Mouse (Mus musculus) intestine, embryonic 16.5 days (tissue): Measurements from ENCODE around the gene Fa2h. TPM values are rescaled to one million over a fixed set of nuclear protein-coding genes. Genes with fewer than 3 reads are reported as not detected.
A peak's percentile ranks its signal among the peaks of the same experiment; 100 is the strongest.

Experiments used
- ATAC-seq: fragments of 200-750 bp; cut with Nextera tagmentation; 2 replicates; pipeline ENCODE4 v1.8.0; 2017; ENCODE audit warnings: moderate TSS enrichment, moderate library complexity
- H3K27ac ChIP-seq: fragments of 300-500 bp; sonication (generic); 2 replicates; pipeline ENCODE4 v1.5.1; 2014; ENCODE audit warnings: mild to moderate bottlenecking, low read length
- H3K27me3 ChIP-seq: fragments of 300-500 bp; sonication (generic); replicated peaks from 2 replicates; pipeline ENCODE4 v1.6.1; 2014; ENCODE audit warnings: low read length, control low read depth, mixed read lengths; ENCODE audit not compliant: control insufficient read depth, insufficient read depth
- H3K36me3 ChIP-seq: fragments of 300-500 bp; sonication (generic); 2 replicates; pipeline ENCODE4 v1.6.1; 2014; ENCODE audit warnings: low read length, control low read depth; ENCODE audit not compliant: control insufficient read depth, insufficient read depth
- H3K4me1 ChIP-seq: fragments of 300-500 bp; sonication (generic); 2 replicates; pipeline ENCODE4 v1.6.1; 2014; ENCODE audit warnings: low read length, control low read depth, mixed read lengths; ENCODE audit not compliant: control insufficient read depth, insufficient read depth
- H3K4me2 ChIP-seq: fragments of 300-500 bp; sonication (generic); 2 replicates; pipeline ENCODE4 v1.6.1; 2014; ENCODE audit warnings: low read depth, low read length, control low read depth
- H3K4me3 ChIP-seq: fragments of 300-500 bp; sonication (generic); 2 replicates; pipeline ENCODE4 v1.5.1; 2014; ENCODE audit warnings: mild to moderate bottlenecking, low read length
- H3K9ac ChIP-seq: fragments of 300-500 bp; sonication (generic); 2 replicates; pipeline ENCODE4 v1.6.1; 2014; ENCODE audit warnings: low read depth, low read length
- H3K9me3 ChIP-seq: fragments of 300-500 bp; sonication (generic); 2 replicates; pipeline ENCODE4 v1.6.1; 2016; ENCODE audit warnings: low read length, control low read depth; ENCODE audit not compliant: control insufficient read depth
- WGBS: fragments of 180-500 bp; shearing (Covaris S2); extraction: QIAGEN DNeasy Blood & Tissue Kit; methylation state at CpG from one replicate; pipeline ENCODE4 v1.1.7; 2014; 5-methylcytosine and 5-hydroxymethylcytosine counted together
- polyA plus RNA-seq: library from polyadenylated mRNA; unstranded; fragments of >200 nt; fragmentation: Nextera tagmentation; extraction: Ambion mirVana; gene quantifications from 2 replicates; pipeline ENCODE4 v1.2.1, GENCODE M21; 2015

Fa2h gene
- 0.91 and 1.1 TPM in 2 replicates for polyA plus RNA-seq

- no peak within 1 kb of the TSS; the same call in 1 of the 2 replicates for H3K27ac ChIP-seq
- H3K36me3 ChIP-seq, result no peaks in the 10 kb centered on the region
- H3K4me3 ChIP-seq, result peak within 1 kb of the TSS; percentile 58
- H3K4me2 ChIP-seq, result peak within 1 kb of the TSS; percentile 95
- WGBS, result under 1% methylated on average over 71 of the region's 71 CpGs
- H3K4me1 ChIP-seq, result peaks cover 15% of the 10 kb centered on the region
- ATAC-seq, result peak; percentile 99
- peak within 1 kb of the TSS; percentile 64 for H3K9ac ChIP-seq
- H3K9me3 ChIP-seq, result no peaks in the 10 kb centered on the region
- peaks cover 3% of the 10 kb centered on the region; the same call in 1 of the 2 replicates for H3K27me3 ChIP-seq
These were observed at the start of gene Fa2h for GRCm38 (mm10) chr8:111393391-111394363. TSS of gene Fa2h (minus strand) at chr8:111393824.

- Histone ChIP-seq H3K9ac (no peak overlapping the region), H3K4me2 (no peak overlapping the region), H3K4me3 (no peak overlapping the region), H3K27ac (no peak overlapping the region), H3K4me1 (no peaks in the 10 kb centered on the region), H3K9me3 (no peaks in the 10 kb centered on the region), H3K27me3 (no peaks in the 10 kb centered on the region), H3K36me3 (no peaks in the 10 kb centered on the region)
- ATAC-seq, result peak; percentile 65; the same call in 1 of the 2 replicates
- WGBS, result 9% methylated on average over 9 of the region's 9 CpGs
These were observed 45.6 kb upstream of the Fa2h start for GRCm38 (mm10) chr8:111439189-111439588.

GRCm38 (mm10) chr8:111435071-111435828 lies 41.6 kb upstream of the Fa2h start:
- no peaks in the 10 kb centered on the region for H3K27me3 ChIP-seq
- 71% methylated on average over 11 of the region's 11 CpGs for WGBS
- H3K9me3 ChIP-seq, result no peaks in the 10 kb centered on the region
- H3K27ac ChIP-seq, result no peak overlapping the region
- H3K4me2 ChIP-seq, result no peak overlapping the region
- H3K4me3 ChIP-seq, result no peak overlapping the region
- no peaks in the 10 kb centered on the region for H3K4me1 ChIP-seq
- ATAC-seq, result no peak
- no peaks in the 10 kb centered on the region for H3K36me3 ChIP-seq
- H3K9ac ChIP-seq, result no peak overlapping the region

- Histone ChIP-seq H3K4me3 (no peak overlapping the region), H3K36me3 (no peaks in the 10 kb centered on the region), H3K9me3 (no peaks in the 10 kb centered on the region), H3K27me3 (no peaks in the 10 kb centered on the region), H3K4me2 (no peak overlapping the region), H3K4me1 (no peaks in the 10 kb centered on the region), H3K27ac (no peak overlapping the region), H3K9ac (no peak overlapping the region)
- WGBS, result 93% methylated on average over 9 of the region's 9 CpGs
- ATAC-seq, result no peak
These were observed 31.0 kb upstream of the Fa2h start for GRCm38 (mm10) chr8:111424646-111425045.

- Histone ChIP-seq H3K4me2 (no peak overlapping the region), H3K27me3 (no peaks in the 10 kb centered on the region), H3K9ac (no peak overlapping the region), H3K9me3 (no peaks in the 10 kb centered on the region), H3K27ac (no peak overlapping the region), H3K4me3 (no peak overlapping the region), H3K36me3 (no peaks in the 10 kb centered on the region), H3K4me1 (no peaks in the 10 kb centered on the region)
- 81% methylated on average over 11 of the region's 11 CpGs for WGBS
- ATAC-seq, result no peak
These were observed 30.6 kb upstream of the Fa2h start for GRCm38 (mm10) chr8:111424181-111424580.

GRCm38 (mm10) chr8:111422614-111423013 lies 29.0 kb upstream of the Fa2h start:
- no peaks in the 10 kb centered on the region for H3K9me3 ChIP-seq
- H3K4me3 ChIP-seq, result no peak overlapping the region
- no peak overlapping the region for H3K27ac ChIP-seq
- ATAC-seq, result no peak
- no peak overlapping the region for H3K9ac ChIP-seq
- 69% methylated on average over 2 of the region's 2 CpGs for WGBS
- H3K4me1 ChIP-seq, result no peaks in the 10 kb centered on the region
- no peaks in the 10 kb centered on the region for H3K27me3 ChIP-seq
- H3K36me3 ChIP-seq, result no peaks in the 10 kb centered on the region
- no peak overlapping the region for H3K4me2 ChIP-seq

- WGBS, result 71% methylated on average over 3 of the region's 3 CpGs
- Histone ChIP-seq H3K9me3 (no peaks in the 10 kb centered on the region), H3K27ac (no peak overlapping the region), H3K27me3 (0 out of 2 replicates have a peak, but pooled peaks cover under 1% of the 10 kb centered on the region), H3K9ac (no peak overlapping the region), H3K36me3 (no peaks in the 10 kb centered on the region), H3K4me3 (no peak overlapping the region), H3K4me2 (no peak overlapping the region), H3K4me1 (no peaks in the 10 kb centered on the region)
- no peak for ATAC-seq
These were observed 25.5 kb upstream of the Fa2h start for GRCm38 (mm10) chr8:111419171-111419570.

GRCm38 (mm10) chr8:111418601-111419000 lies 25.0 kb upstream of the Fa2h start:
- no peak overlapping the region for H3K9ac ChIP-seq
- H3K9me3 ChIP-seq, result no peaks in the 10 kb centered on the region
- no peak overlapping the region for H3K27ac ChIP-seq
- H3K27me3 ChIP-seq, result 0 out of 2 replicates have a peak, but pooled peaks cover 2% of the 10 kb centered on the region
- H3K4me2 ChIP-seq, result no peak overlapping the region
- H3K4me1 ChIP-seq, result no peaks in the 10 kb centered on the region
- H3K4me3 ChIP-seq, result no peak overlapping the region
- ATAC-seq, result no peak
- no peaks in the 10 kb centered on the region for H3K36me3 ChIP-seq
- WGBS, result 28% methylated on average over 9 of the region's 9 CpGs

GRCm38 (mm10) chr8:111417222-111417621 lies 23.6 kb upstream of the Fa2h start:
- no peaks in the 10 kb centered on the region for H3K9me3 ChIP-seq
- no peak overlapping the region for H3K9ac ChIP-seq
- H3K4me1 ChIP-seq, result no peaks in the 10 kb centered on the region
- no peak overlapping the region for H3K4me3 ChIP-seq
- H3K27ac ChIP-seq, result no peak overlapping the region
- no peaks in the 10 kb centered on the region for H3K36me3 ChIP-seq
- no peak for ATAC-seq
- no peak overlapping the region for H3K4me2 ChIP-seq
- H3K27me3 ChIP-seq, result 0 out of 2 replicates have a peak, but pooled peaks cover 2% of the 10 kb centered on the region
- 83% methylated on average over 10 of the region's 10 CpGs for WGBS
